Mouse (Mus musculus): ENCODE measurements at regions not wholly inside any gene's neighbourhood (a gene's known extent, or its start where the extent isn't known, plus 50 kb on each side); places are given as distances from the start of the nearest gene placed in this dataset.

- no peak for TF ChIP-seq POLR2A (IDR thresholded peaks at IDR 0.05; ENCODE audit: insufficient read length, low read depth)
- no peak for TF ChIP-seq CEBPB (IDR thresholded peaks at IDR 0.05; ENCODE audit: insufficient read depth, poor library complexity, severe bottlenecking)
Measured at GRCm38 (mm10) chr1:128682942-128683341, 90.8 kb upstream of the Cxcr4 start.

All from myocyte (in vitro differentiated cells).